Mouse (Mus musculus): ENCODE results near the gene Slc22a18. TPM values are rescaled to one million over a fixed set of nuclear protein-coding genes. Genes with fewer than 3 reads are reported as not detected.
A peak's percentile ranks its signal among the peaks of the same experiment; 100 is the strongest.

Slc22a18 gene
- polyA plus RNA-seq, 1 experiment from 2014 or later, result 8.7 TPM

DNA sequence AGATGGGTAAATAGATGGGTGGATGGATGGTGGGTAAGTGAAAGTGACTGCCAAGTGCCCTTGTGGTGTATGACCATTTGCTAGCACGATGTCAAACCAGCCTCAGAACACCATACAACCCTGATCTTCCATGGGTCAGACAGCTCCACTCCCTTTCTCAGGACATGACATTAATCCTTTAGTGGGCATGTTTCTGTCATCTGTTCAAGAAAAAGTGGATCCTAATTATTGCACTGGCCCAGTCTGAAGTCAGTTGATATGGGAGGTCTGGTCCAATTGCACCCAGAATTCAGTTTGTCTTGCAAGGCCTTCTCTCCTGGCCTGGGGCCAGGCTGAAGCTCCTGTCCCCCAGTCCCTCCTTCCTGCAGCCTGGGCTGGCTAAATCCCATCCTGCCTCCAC, 34.6 kb upstream of the Slc22a18 start:
- Histone ChIP-seq H3K4me2 (ENCODE audit: low read length) (peak overlapping the region; percentile 96), H3K27ac (ENCODE audit: low read depth) (no peak overlapping the region), H3K9ac (ENCODE audit: low read length) (no peak overlapping the region), H3K36me3 (ENCODE audit: control insufficient read depth, insufficient read depth, low read length) (no peaks in the 10 kb centered on the region), H3K4me1 (replicated peaks; ENCODE audit: control insufficient read depth, insufficient read depth, low read length) (peaks cover 14% of the 10 kb centered on the region; the same call in 1 of the 2 replicates), H3K27me3 (replicated peaks; ENCODE audit: control insufficient read depth, insufficient read depth, low read length) (peaks cover 7% of the 10 kb centered on the region), H3K9me3 (ENCODE audit: control insufficient read depth, low read length) (no peaks in the 10 kb centered on the region), H3K4me3 (ENCODE audit: low read depth, low read length) (no peak overlapping the region)
- 77% methylated on average over 1 of the region's 1 CpGs for WGBS
- no peak for DNase-seq (ENCODE audit: low spot score)
- no peak for ATAC-seq (replicated peaks; ENCODE audit: low FRiP score, low TSS enrichment, low read depth)

GRCm38 (mm10) chr7:143444580-143444954, 29.0 kb upstream of the Slc22a18 start:
- Histone ChIP-seq H3K4me1 (replicated peaks; ENCODE audit: control insufficient read depth, insufficient read depth, low read length) (peaks cover 11% of the 10 kb centered on the region; the same call in 1 of the 2 replicates), H3K27ac (ENCODE audit: low read depth) (no peak overlapping the region), H3K4me3 (ENCODE audit: low read depth, low read length) (no peak overlapping the region), H3K36me3 (ENCODE audit: control insufficient read depth, insufficient read depth, low read length) (no peaks in the 10 kb centered on the region), H3K4me2 (ENCODE audit: low read length) (no peak overlapping the region), H3K9me3 (ENCODE audit: control insufficient read depth, low read length) (no peaks in the 10 kb centered on the region), H3K27me3 (replicated peaks; ENCODE audit: control insufficient read depth, insufficient read depth, low read length) (peaks cover 39% of the 10 kb centered on the region), H3K9ac (ENCODE audit: low read length) (no peak overlapping the region)
- WGBS, result 45% methylated on average over 8 of the region's 8 CpGs
- DNase-seq (ENCODE audit: low spot score), result no peak
- no peak for ATAC-seq (replicated peaks; ENCODE audit: low FRiP score, low TSS enrichment, low read depth)

GRCm38 (mm10) chr7:143444955-143445648, 28.4 kb upstream of the Slc22a18 start:
- Histone ChIP-seq H3K4me3 (ENCODE audit: low read depth, low read length) (peak overlapping the region; percentile 30), H3K27ac (ENCODE audit: low read depth) (no peak overlapping the region), H3K36me3 (ENCODE audit: control insufficient read depth, insufficient read depth, low read length) (no peaks in the 10 kb centered on the region), H3K9ac (ENCODE audit: low read length) (peak overlapping the region; percentile 37), H3K9me3 (ENCODE audit: control insufficient read depth, low read length) (no peaks in the 10 kb centered on the region), H3K4me2 (ENCODE audit: low read length) (peak overlapping the region; percentile 61), H3K27me3 (replicated peaks; ENCODE audit: control insufficient read depth, insufficient read depth, low read length) (peaks cover 39% of the 10 kb centered on the region), H3K4me1 (replicated peaks; ENCODE audit: control insufficient read depth, insufficient read depth, low read length) (peaks cover 11% of the 10 kb centered on the region; the same call in 1 of the 2 replicates)
- WGBS, result 6% methylated on average over 55 of the region's 55 CpGs
- DNase-seq (ENCODE audit: low spot score) (peak; percentile 65), ATAC-seq (replicated peaks; ENCODE audit: low FRiP score, low TSS enrichment, low read depth) (0 out of 2 replicates have a peak, but pooled peaks have one; percentile 51)

DNA sequence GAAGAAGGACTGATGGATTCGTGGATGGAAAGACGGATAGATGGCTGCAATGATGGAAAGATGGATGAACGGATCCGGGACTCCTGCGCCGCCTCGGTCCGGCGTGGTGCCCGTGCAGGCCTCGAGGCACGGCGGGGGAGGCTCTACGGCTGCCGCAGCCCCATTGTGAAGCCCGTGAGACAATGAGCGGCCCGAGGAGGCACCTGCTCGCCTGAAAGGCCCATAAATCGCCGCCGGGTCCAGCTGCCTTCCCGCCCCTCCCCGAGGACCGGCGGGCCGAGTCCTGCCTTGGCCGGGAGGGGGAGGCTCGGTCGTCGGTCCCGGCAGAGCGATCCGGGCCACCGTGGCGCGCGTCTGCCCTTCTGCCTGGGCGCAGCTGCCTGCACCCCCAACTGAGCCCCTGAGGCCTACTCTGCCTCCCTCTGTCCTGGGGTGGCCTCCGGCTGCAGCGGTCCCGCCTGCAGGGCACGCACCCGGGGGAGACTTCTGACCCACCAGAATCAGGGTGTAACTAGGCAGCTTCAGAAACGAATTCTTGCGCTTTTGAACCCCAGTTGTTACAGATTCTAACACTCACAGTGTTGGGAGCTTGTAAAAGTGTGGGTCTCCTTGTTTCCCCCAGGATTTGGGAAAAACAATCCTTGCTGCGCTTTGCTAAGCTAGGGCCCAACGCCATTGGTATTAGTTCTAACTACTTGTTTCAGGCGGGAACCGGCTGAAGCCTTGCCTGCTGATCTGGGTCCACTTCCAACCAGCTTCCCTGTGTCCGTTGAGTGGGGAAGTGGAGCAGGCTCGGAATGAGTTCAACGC, 27.7 kb upstream of the Slc22a18 start:
- 9% methylated on average over 46 of the region's 53 CpGs for WGBS
- Histone ChIP-seq H3K36me3 (ENCODE audit: control insufficient read depth, insufficient read depth, low read length) (no peaks in the 10 kb centered on the region), H3K27ac (ENCODE audit: low read depth) (no peak overlapping the region), H3K9ac (ENCODE audit: low read length) (peak overlapping the region; percentile 37), H3K4me1 (replicated peaks; ENCODE audit: control insufficient read depth, insufficient read depth, low read length) (peaks cover 11% of the 10 kb centered on the region; the same call in 1 of the 2 replicates), H3K27me3 (replicated peaks; ENCODE audit: control insufficient read depth, insufficient read depth, low read length) (peaks cover 39% of the 10 kb centered on the region), H3K9me3 (ENCODE audit: control insufficient read depth, low read length) (no peaks in the 10 kb centered on the region), H3K4me3 (ENCODE audit: low read depth, low read length) (peak overlapping the region; percentile 30), H3K4me2 (ENCODE audit: low read length) (peak overlapping the region; percentile 61)
- DNase-seq (ENCODE audit: low spot score) (peak; percentile 62), ATAC-seq (replicated peaks; ENCODE audit: low FRiP score, low TSS enrichment, low read depth) (peak; percentile 51; the same call in 1 of the 2 replicates)

GRCm38 (mm10) chr7:143447130-143447529, 26.4 kb upstream of the Slc22a18 start:
- H3K27me3 ChIP-seq (replicated peaks; ENCODE audit: control insufficient read depth, insufficient read depth, low read length), result peaks cover 39% of the 10 kb centered on the region
- H3K9me3 ChIP-seq (ENCODE audit: control insufficient read depth, low read length), result no peaks in the 10 kb centered on the region
- no peak overlapping the region for H3K9ac ChIP-seq (ENCODE audit: low read length)
- H3K4me1 ChIP-seq (replicated peaks; ENCODE audit: control insufficient read depth, insufficient read depth, low read length), result peaks cover 11% of the 10 kb centered on the region; the same call in 1 of the 2 replicates
- DNase-seq (ENCODE audit: low spot score) (no peak), ATAC-seq (replicated peaks; ENCODE audit: low FRiP score, low TSS enrichment, low read depth) (no peak)
- no peaks in the 10 kb centered on the region for H3K36me3 ChIP-seq (ENCODE audit: control insufficient read depth, insufficient read depth, low read length)
- no peak overlapping the region for H3K4me2 ChIP-seq (ENCODE audit: low read length)
- 75% methylated on average over 2 of the region's 2 CpGs for WGBS
- no peak overlapping the region for H3K27ac ChIP-seq (ENCODE audit: low read depth)
- H3K4me3 ChIP-seq (ENCODE audit: low read depth, low read length), result no peak overlapping the region

- Histone ChIP-seq H3K4me2 (ENCODE audit: low read length) (peak overlapping the region; percentile 56), H3K9ac (ENCODE audit: low read length) (peak overlapping the region; percentile 60), H3K9me3 (ENCODE audit: control insufficient read depth, low read length) (peaks cover 20% of the 10 kb centered on the region), H3K4me3 (ENCODE audit: low read depth, low read length) (peak overlapping the region; percentile 46), H3K4me1 (replicated peaks; ENCODE audit: control insufficient read depth, insufficient read depth, low read length) (peaks cover 9% of the 10 kb centered on the region), H3K27ac (ENCODE audit: low read depth) (peak overlapping the region; percentile 58; the same call in 1 of the 2 replicates), H3K27me3 (replicated peaks; ENCODE audit: control insufficient read depth, insufficient read depth, low read length) (no peaks in the 10 kb centered on the region), H3K36me3 (ENCODE audit: control insufficient read depth, insufficient read depth, low read length) (peaks cover 4% of the 10 kb centered on the region; the same call in 1 of the 2 replicates)
- 24% methylated on average over 38 of the region's 38 CpGs for WGBS
- no peak for DNase-seq (ENCODE audit: low spot score)
- no peak for ATAC-seq (replicated peaks; ENCODE audit: low FRiP score, low TSS enrichment, low read depth)
Measured at GRCm38 (mm10) chr7:143458963-143459331, 14.6 kb upstream of the Slc22a18 start.

DNA sequence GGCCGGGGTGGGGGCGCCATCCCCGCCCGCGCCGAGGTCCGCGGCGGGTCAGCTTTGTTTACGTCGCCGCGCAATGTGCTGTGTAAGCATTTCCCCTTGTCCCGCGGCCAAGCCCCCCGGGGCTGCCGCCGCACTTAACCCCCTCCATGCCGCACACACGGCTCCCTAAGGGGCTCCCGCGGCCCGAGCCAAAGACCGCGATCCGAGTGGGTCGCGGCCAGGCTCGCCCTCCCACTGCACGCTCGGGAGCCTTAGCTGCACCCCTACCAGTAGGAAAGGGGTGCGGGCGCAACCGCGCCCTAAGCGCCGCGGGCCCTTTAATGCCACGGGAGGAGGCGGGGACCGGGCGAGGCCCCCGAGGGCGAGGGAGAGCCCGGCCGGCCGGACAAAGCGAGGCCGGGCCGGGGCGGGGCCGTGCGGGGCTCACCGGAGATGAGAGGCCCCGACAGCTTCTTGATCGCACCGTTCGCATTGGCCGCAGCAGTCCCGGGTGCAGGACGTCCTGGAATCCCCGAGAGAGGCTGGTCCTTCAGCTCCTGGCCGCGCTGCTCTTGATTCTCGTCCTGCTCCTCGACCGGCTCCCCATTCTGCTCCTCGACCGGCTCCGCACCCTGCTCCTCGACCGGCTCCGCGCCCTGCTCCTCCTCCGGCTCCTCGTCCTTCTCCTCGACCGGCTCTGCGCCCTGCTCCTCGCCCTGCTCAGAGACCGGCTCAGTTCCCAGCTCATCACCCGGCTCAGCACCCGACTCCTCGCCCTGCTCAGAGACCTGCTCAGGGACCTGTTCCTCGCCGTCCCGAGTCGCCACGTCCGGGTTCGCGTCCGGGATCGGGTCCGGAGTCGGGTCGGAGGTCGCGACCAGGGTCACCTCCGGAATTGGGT, 14.0 kb upstream of the Slc22a18 start:
- Histone ChIP-seq H3K9me3 (ENCODE audit: control insufficient read depth, low read length) (peaks cover 20% of the 10 kb centered on the region), H3K27ac (ENCODE audit: low read depth) (peak overlapping the region; percentile 58), H3K4me3 (ENCODE audit: low read depth, low read length) (peak overlapping the region; percentile 46), H3K4me1 (replicated peaks; ENCODE audit: control insufficient read depth, insufficient read depth, low read length) (peaks cover 15% of the 10 kb centered on the region), H3K4me2 (ENCODE audit: low read length) (peak overlapping the region; percentile 56), H3K9ac (ENCODE audit: low read length) (peak overlapping the region; percentile 60), H3K36me3 (ENCODE audit: control insufficient read depth, insufficient read depth, low read length) (peaks cover 4% of the 10 kb centered on the region; the same call in 1 of the 2 replicates), H3K27me3 (replicated peaks; ENCODE audit: control insufficient read depth, insufficient read depth, low read length) (no peaks in the 10 kb centered on the region)
- DNase-seq (ENCODE audit: low spot score) (peak; percentile 74), ATAC-seq (replicated peaks; ENCODE audit: low FRiP score, low TSS enrichment, low read depth) (no peak)
- WGBS, result 24% methylated on average over 100 of the region's 100 CpGs
